Mouse (Mus musculus) embryonic facial prominence, embryonic 10.5 days (tissue): ENCODE measurements around the gene Haghl. TPM values are rescaled to one million over a fixed set of nuclear protein-coding genes. Genes with fewer than 3 reads are reported as not detected.
"Not testable (repeated sequence)": the region's sequence is repeated elsewhere in the genome, so short reads cannot be mapped to it uniquely, and the experiment has no call there.

Experiments
- DNase-seq: peaks from one replicate; pipeline ENCODE4 v3.0.0-alpha.2; 2017; ENCODE audit warnings: low spot score
- H3K27ac ChIP-seq: fragments of 300-500 bp; sonication (generic); replicated peaks from 2 replicates; pipeline ENCODE4 v1.5.1; 2016; ENCODE audit warnings: mild to moderate bottlenecking
- H3K27me3 ChIP-seq: fragments of 300-500 bp; sonication (generic); replicated peaks from 2 replicates; pipeline ENCODE4 v1.6.1; 2016; ENCODE audit warnings: low read depth, mild to moderate bottlenecking; ENCODE audit not compliant: poor library complexity, severe bottlenecking
- H3K36me3 ChIP-seq: fragments of 300-500 bp; sonication (generic); replicated peaks from 2 replicates; pipeline ENCODE4 v1.6.1; 2016; ENCODE audit warnings: mild to moderate bottlenecking, moderate library complexity
- H3K4me1 ChIP-seq: fragments of 300-500 bp; sonication (generic); 2 replicates; pipeline ENCODE4 v1.6.1; 2016
- H3K4me3 ChIP-seq: fragments of 300-500 bp; sonication (generic); 2 replicates; pipeline ENCODE4 v1.5.1; 2016; ENCODE audit warnings: mild to moderate bottlenecking, moderate library complexity
- H3K9me3 ChIP-seq: fragments of 300-500 bp; sonication (generic); 2 replicates; pipeline ENCODE4 v1.6.1; 2016; ENCODE audit warnings: mild to moderate bottlenecking
- WGBS: fragments of 180-500 bp; shearing (Covaris S2); methylation state at CpG from one replicate; pipeline ENCODE4 v1.1.7; 2016; 5-methylcytosine and 5-hydroxymethylcytosine counted together
- polyA plus RNA-seq: library from polyadenylated mRNA; unstranded; fragments of >200 nt; fragmentation: Nextera tagmentation; extraction: Ambion mirVana; gene quantifications from 2 replicates; pipeline ENCODE4 v1.2.1, GENCODE M21; 2016

Haghl gene
- polyA plus RNA-seq, 1 experiment from 2014 or later = 69.1 TPM

DNA sequence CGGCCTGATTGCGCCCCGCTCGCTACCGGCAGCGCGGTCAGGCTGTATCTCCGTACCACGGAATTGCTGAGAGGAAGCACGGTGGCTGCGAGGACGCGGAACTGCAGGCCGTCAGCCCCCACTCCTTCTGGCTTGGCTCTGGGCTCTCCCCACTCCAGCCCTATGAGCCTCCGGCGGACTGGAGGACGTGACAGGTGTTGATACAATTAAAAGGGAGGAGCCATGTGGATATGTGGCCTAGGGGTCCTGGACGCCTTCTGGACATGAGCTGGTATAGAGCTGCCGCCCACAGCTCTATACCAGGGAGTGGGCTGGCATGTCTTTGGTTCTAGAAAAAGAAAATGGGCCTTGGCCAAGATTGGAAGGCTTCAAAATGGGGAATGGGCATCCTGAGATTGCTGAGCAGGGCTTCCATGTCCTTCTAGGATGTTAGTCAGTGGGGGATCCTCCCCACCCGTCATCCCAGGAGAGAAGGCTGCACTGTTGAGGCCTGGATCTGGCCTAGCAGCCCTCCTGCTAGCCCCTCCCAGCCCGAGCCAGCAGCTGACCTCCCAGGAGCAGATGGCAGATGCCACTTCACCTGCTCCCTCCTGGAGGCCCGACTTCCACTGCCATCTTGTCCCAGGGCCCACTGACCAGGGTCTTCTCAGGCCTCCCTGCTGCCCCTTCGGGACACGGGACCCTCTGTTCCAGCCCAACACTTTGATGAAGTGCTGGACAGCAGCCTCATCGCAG lies 24.3 kb upstream of the Haghl start:
- peaks cover 70% of the 10 kb centered on the region for H3K27me3 ChIP-seq
- H3K9me3 ChIP-seq = no peaks in the 10 kb centered on the region
- H3K4me1 ChIP-seq = peaks cover 34% of the 10 kb centered on the region
- peak overlapping the region; percentile 86 for H3K27ac ChIP-seq
- DNase-seq = no peak
- no peaks in the 10 kb centered on the region for H3K36me3 ChIP-seq
- peak overlapping the region; percentile 82 for H3K4me3 ChIP-seq
- WGBS = 10% methylated on average over 25 of the region's 25 CpGs

- H3K36me3 ChIP-seq = no peaks in the 10 kb centered on the region
- H3K27me3 ChIP-seq = peaks cover 68% of the 10 kb centered on the region
- WGBS = under 1% methylated on average over 97 of the region's 100 CpGs
- peaks cover 34% of the 10 kb centered on the region for H3K4me1 ChIP-seq
- DNase-seq = peak; percentile 88
- peak within 1 kb of the TSS; percentile 82 for H3K4me3 ChIP-seq
- no peaks in the 10 kb centered on the region for H3K9me3 ChIP-seq
- H3K27ac ChIP-seq = peak within 1 kb of the TSS; percentile 86
Observed at GRCm38 (mm10) chr17:25808789-25809605, 23.5 kb upstream of the Haghl start, which contains the start of gene Fbxl16. Gene Fbxl16 (plus strand): TSS chr17:25809085.

- Histone ChIP-seq H3K9me3 (no peaks in the 10 kb centered on the region), H3K36me3 (no peaks in the 10 kb centered on the region), H3K4me3 (peak overlapping the region; percentile 82), H3K27ac (peak overlapping the region; percentile 86; the same call in 1 of the 2 replicates), H3K4me1 (peaks cover 36% of the 10 kb centered on the region), H3K27me3 (peaks cover 70% of the 10 kb centered on the region)
- DNase-seq = no peak
- WGBS = 36% methylated on average over 5 of the region's 5 CpGs
Observed at GRCm38 (mm10) chr17:25808028-25808427, 22.6 kb upstream of the Haghl start.

DNA sequence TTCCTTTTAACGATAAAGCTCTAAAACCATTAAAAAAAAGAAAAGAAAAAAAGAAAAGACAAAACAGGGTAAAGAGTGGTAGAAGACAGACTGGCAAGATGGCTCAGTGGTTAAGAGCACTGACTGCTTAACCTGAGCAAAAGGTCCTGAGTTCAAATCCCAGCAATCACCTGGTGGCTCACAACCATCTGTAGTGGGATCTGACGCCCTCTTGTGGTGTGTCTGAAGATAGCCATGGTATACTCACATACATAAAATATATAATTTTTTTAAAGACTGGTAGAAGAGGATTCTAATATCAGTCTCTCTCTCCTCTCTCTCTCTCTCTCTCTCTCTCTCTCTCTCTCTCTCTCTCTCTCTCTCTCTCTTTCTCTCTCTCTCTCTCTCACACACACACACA lies 22.0 kb upstream of the Haghl start:
- not testable (repeated sequence) for H3K9me3 ChIP-seq, H3K36me3 ChIP-seq, H3K27ac ChIP-seq, H3K4me3 ChIP-seq, DNase-seq
- Histone ChIP-seq H3K4me1 (peaks cover 42% of the 10 kb centered on the region), H3K27me3 (peaks cover 66% of the 10 kb centered on the region)
- WGBS = 47% methylated on average over 2 of the region's 2 CpGs

DNA sequence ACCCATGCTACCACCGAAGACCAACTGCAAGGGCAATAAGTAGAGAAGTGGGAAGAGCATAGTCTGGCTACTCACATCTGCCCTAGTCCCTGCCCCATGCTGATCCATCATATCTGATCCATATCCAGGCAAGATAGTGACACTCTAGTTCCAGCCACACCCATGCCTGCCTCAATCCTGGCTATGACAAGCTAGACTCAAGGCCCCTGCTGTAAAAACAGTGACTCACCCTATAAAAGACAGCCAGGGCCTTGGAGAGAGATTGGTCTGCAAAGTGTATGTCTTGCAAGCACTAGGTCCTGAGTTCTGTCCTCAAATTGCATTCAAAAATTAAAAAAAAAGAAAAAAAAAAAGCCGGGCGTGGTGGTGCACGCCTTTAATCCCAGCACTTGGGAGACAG lies 21.0 kb upstream of the Haghl start:
- Histone ChIP-seq H3K9me3 (no peaks in the 10 kb centered on the region), H3K27me3 (peaks cover 66% of the 10 kb centered on the region), H3K4me3 (no peak overlapping the region), H3K36me3 (no peaks in the 10 kb centered on the region), H3K27ac (no peak overlapping the region), H3K4me1 (peaks cover 45% of the 10 kb centered on the region)
- no peak for DNase-seq
- WGBS = 84% methylated on average over 4 of the region's 4 CpGs

GRCm38 (mm10) chr17:25802825-25803517 lies 17.5 kb upstream of the Haghl start:
- peak; percentile 70 for DNase-seq
- Histone ChIP-seq H3K9me3 (no peaks in the 10 kb centered on the region), H3K27ac (peak overlapping the region; percentile 66), H3K4me3 (peak overlapping the region; percentile 32; the same call in 1 of the 2 replicates), H3K36me3 (no peaks in the 10 kb centered on the region), H3K27me3 (peaks cover 32% of the 10 kb centered on the region), H3K4me1 (peaks cover 16% of the 10 kb centered on the region)
- WGBS = 14% methylated on average over 10 of the region's 10 CpGs

DNA sequence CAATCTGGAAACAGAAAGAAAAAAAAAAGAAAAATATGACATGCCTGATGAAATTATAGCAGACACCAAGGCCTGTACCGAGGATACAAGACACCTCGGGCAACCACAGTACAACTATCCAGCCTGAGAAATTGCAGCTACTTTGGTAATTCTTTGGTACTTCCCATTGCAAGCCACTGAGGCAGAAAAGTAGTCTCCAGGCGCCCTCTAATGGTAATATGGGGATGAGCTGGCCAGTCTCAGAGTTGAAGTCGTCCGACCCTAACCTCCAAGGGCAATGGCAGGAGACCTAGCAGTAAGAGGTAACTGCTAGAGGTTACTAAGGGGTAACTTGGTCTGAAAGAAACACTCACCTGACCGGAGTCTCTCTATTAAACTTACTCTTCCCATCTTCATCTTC lies 15.6 kb upstream of the Haghl start:
- Histone ChIP-seq H3K36me3 (peaks cover 4% of the 10 kb centered on the region; the same call in 1 of the 2 replicates), H3K9me3 (no peaks in the 10 kb centered on the region), H3K4me3 (no peak overlapping the region), H3K27me3 (peaks cover 25% of the 10 kb centered on the region), H3K4me1 (peaks cover 30% of the 10 kb centered on the region), H3K27ac (no peak overlapping the region)
- peak; percentile 75 for DNase-seq
- 8% methylated on average over 6 of the region's 6 CpGs for WGBS

DNA sequence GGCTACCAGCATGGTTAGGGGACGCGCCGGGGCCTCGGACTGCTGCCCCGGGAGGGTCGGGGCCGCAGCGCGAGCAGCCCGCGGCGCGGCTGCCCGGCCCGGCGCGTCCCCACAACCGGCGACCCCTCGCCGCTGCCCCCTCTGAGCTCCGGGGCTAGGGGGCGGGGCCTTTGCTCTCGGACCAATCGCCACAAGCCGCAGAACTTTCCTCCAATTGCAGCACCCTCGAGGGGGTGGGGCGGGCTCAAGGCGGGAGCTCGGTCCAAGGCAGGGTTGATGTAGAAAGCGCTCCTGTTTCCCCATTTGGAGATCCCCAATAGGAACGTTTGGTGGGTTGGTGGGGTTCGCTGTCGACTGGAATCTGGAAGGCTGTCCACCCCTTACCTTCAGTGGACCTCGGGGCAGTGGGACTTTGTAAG lies 11.5 kb upstream of the Haghl start, which contains the start of gene Metrn:
Metrn (minus strand) TSS at position 186 of the 419 bp plus-strand sequence.
- Histone ChIP-seq H3K4me1 (peaks cover 53% of the 10 kb centered on the region), H3K36me3 (peaks cover 25% of the 10 kb centered on the region), H3K27ac (peak within 1 kb of the TSS; percentile 91), H3K4me3 (peak within 1 kb of the TSS; percentile 77), H3K9me3 (no peaks in the 10 kb centered on the region), H3K27me3 (peaks cover 6% of the 10 kb centered on the region; the same call in 1 of the 2 replicates)
- DNase-seq = peak; percentile 96
- WGBS = under 1% methylated on average over 35 of the region's 35 CpGs

DNA sequence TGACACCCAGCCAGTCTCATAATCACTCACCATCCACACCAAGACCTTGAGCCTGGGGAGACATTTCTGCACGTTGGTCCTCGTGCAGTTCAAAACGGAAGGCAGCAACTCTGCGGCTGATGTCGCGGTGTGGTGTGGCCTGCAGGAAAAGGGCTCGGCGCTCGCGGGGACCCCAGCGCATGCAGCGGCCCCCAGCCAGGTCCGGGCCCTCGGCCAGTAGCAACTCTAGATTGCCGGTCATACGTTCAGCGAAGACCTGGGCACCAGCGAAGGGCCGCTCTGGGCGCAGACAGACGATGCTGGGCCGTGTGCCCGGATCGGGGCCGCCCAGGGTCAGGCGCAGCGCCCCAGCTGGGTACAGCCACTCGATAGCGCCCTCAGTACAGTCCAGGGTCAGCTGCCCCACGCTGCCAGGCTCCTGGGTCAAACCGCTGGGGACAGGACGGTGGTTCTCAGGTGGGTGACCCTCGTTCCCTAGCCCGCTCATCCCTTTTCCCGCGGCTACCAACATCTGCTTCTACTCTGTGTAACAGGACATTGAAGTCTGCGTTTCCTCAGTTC lies 10.8 kb upstream of the Haghl start:
- Histone ChIP-seq H3K4me1 (peaks cover 60% of the 10 kb centered on the region), H3K36me3 (peaks cover 25% of the 10 kb centered on the region), H3K27me3 (no peaks in the 10 kb centered on the region), H3K9me3 (no peaks in the 10 kb centered on the region), H3K4me3 (peak overlapping the region; percentile 77), H3K27ac (peak overlapping the region; percentile 91)
- no peak for DNase-seq
- under 1% methylated on average over 37 of the region's 37 CpGs for WGBS

DNA sequence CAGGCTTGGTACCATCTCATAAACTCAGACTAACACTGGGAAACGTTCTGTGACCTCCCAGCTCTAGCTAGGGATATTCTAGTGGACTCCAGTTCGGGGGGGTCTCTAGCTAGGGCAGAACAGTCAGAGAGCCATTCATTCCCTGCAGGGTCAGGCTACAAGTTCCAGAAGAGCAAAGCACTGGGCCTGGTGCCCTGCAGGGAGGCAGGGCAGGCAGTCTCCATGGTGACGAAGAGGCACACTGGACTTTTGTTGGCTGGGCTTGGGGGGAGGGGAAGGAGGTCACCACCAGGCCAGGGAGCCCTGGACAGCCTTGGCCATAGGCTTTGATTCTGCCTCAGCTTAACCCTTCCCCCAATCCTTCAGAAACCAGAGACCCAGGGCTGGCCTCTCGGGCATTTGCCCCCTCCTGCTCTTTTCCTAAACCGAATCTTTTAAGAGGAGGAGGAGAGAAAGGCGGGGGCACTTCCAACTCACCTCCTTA lies 10.2 kb upstream of the Haghl start, which contains the start of gene AC134908.4:
AC134908.4 (minus strand) TSS at position 51 of the 484 bp plus-strand sequence.
- H3K9me3 ChIP-seq = no peaks in the 10 kb centered on the region
- H3K36me3 ChIP-seq = peaks cover 25% of the 10 kb centered on the region
- no peaks in the 10 kb centered on the region for H3K27me3 ChIP-seq
- H3K27ac ChIP-seq = peak within 1 kb of the TSS; percentile 91
- peaks cover 66% of the 10 kb centered on the region for H3K4me1 ChIP-seq
- WGBS = 4% methylated on average over 6 of the region's 6 CpGs
- H3K4me3 ChIP-seq = peak within 1 kb of the TSS; percentile 77
- peak; percentile 90 for DNase-seq

GRCm38 (mm10) chr17:25794998-25795397 lies 9.5 kb upstream of the Haghl start:
- DNase-seq = no peak
- no peaks in the 10 kb centered on the region for H3K9me3 ChIP-seq
- no peaks in the 10 kb centered on the region for H3K27me3 ChIP-seq
- peaks cover 70% of the 10 kb centered on the region for H3K4me1 ChIP-seq
- H3K4me3 ChIP-seq = peak overlapping the region; percentile 77
- WGBS = 66% methylated on average over 17 of the region's 17 CpGs
- H3K36me3 ChIP-seq = peaks cover 30% of the 10 kb centered on the region
- peak overlapping the region; percentile 91 for H3K27ac ChIP-seq

GRCm38 (mm10) chr17:25794197-25794596 lies 8.7 kb upstream of the Haghl start:
- peaks cover 38% of the 10 kb centered on the region for H3K36me3 ChIP-seq
- H3K4me1 ChIP-seq = peaks cover 70% of the 10 kb centered on the region
- no peaks in the 10 kb centered on the region for H3K9me3 ChIP-seq
- H3K4me3 ChIP-seq = peak overlapping the region; percentile 77
- DNase-seq = no peak
- peak overlapping the region; percentile 91 for H3K27ac ChIP-seq
- H3K27me3 ChIP-seq = no peaks in the 10 kb centered on the region
- 44% methylated on average over 13 of the region's 13 CpGs for WGBS
